Mouse (Mus musculus) embryonic facial prominence, embryonic 10.5 days (tissue): ENCODE measurements around the gene Uggt1. TPM values are rescaled to one million over a fixed set of nuclear protein-coding genes. Genes with fewer than 3 reads are reported as not detected.

Experiments used
- DNase-seq: peaks from one replicate; pipeline ENCODE4 v3.0.0-alpha.2; 2017; ENCODE audit warnings: low spot score
- H3K27ac ChIP-seq: fragments of 300-500 bp; sonication (generic); replicated peaks from 2 replicates; pipeline ENCODE4 v1.5.1; 2016; ENCODE audit warnings: mild to moderate bottlenecking
- H3K27me3 ChIP-seq: fragments of 300-500 bp; sonication (generic); replicated peaks from 2 replicates; pipeline ENCODE4 v1.6.1; 2016; ENCODE audit warnings: low read depth, mild to moderate bottlenecking; ENCODE audit not compliant: poor library complexity, severe bottlenecking
- H3K36me3 ChIP-seq: fragments of 300-500 bp; sonication (generic); replicated peaks from 2 replicates; pipeline ENCODE4 v1.6.1; 2016; ENCODE audit warnings: mild to moderate bottlenecking, moderate library complexity
- H3K4me1 ChIP-seq: fragments of 300-500 bp; sonication (generic); 2 replicates; pipeline ENCODE4 v1.6.1; 2016
- H3K4me3 ChIP-seq: fragments of 300-500 bp; sonication (generic); 2 replicates; pipeline ENCODE4 v1.5.1; 2016; ENCODE audit warnings: mild to moderate bottlenecking, moderate library complexity
- H3K9me3 ChIP-seq: fragments of 300-500 bp; sonication (generic); 2 replicates; pipeline ENCODE4 v1.6.1; 2016; ENCODE audit warnings: mild to moderate bottlenecking
- WGBS: fragments of 180-500 bp; shearing (Covaris S2); methylation state at CpG from one replicate; pipeline ENCODE4 v1.1.7; 2016; 5-methylcytosine and 5-hydroxymethylcytosine counted together
- polyA plus RNA-seq: library from polyadenylated mRNA; unstranded; fragments of >200 nt; fragmentation: Nextera tagmentation; extraction: Ambion mirVana; gene quantifications from 2 replicates; pipeline ENCODE4 v1.2.1, GENCODE M21; 2016

The Uggt1 gene
- polyA plus RNA-seq, 1 experiment from 2014 or later = 44.6 TPM

GRCm38 (mm10) chr1:36145050-36145449 is 99.5 kb downstream of the Uggt1 start:
- Histone ChIP-seq H3K27ac (no peak overlapping the region), H3K4me3 (no peak overlapping the region), H3K9me3 (no peaks in the 10 kb centered on the region), H3K27me3 (no peaks in the 10 kb centered on the region), H3K36me3 (peaks cover 97% of the 10 kb centered on the region), H3K4me1 (no peaks in the 10 kb centered on the region)
- WGBS = 38% methylated on average over 1 of the region's 1 CpGs
- DNase-seq = peak; percentile 18

DNA sequence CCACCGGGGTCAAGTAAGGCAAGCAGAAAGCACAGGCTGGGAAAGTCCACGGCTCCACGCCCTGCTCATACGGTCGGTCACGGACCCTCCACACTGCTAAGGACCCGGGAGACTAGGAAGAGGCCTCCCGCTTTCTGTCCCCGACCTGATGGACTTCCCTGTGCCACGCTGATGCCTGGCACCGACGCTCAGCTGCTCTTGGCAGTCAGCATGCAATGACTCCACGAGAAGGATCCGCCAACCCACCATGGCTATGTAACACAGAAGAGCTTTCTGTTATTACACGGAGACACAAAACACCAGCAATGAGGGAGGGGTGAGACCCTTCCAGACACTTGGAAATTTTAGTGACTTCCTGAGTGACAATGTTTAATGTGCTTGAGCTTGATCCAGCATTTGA is 104.2 kb downstream of the Uggt1 start:
- Histone ChIP-seq H3K9me3 (no peaks in the 10 kb centered on the region), H3K36me3 (peaks cover 54% of the 10 kb centered on the region), H3K4me3 (no peak overlapping the region), H3K27ac (no peak overlapping the region), H3K4me1 (no peaks in the 10 kb centered on the region), H3K27me3 (no peaks in the 10 kb centered on the region)
- DNase-seq = no peak
- 96% methylated on average over 15 of the region's 15 CpGs for WGBS

DNA sequence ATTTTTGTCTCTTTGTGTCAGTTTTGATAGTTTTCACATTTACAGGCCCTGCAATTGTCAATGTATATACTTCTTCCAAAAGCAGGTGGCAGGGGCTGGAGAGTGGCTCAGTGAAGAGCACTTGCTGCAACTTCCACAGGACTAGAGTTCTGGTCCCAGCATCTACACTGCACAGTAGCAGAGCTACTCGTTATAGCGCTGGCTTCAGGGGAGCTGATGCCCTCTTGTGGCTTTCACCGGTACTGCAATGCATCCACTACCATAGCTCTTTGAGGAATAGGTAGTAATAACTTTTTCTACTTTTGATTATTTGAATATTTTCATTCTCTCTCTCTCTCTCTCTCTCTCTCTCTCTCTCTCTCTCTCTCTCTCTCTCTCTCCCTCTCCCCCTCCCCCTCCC is 109.9 kb downstream of the Uggt1 start:
- 0% methylated on average over 3 of the region's 3 CpGs for WGBS
- peaks cover 2% of the 10 kb centered on the region for H3K36me3 ChIP-seq

DNA sequence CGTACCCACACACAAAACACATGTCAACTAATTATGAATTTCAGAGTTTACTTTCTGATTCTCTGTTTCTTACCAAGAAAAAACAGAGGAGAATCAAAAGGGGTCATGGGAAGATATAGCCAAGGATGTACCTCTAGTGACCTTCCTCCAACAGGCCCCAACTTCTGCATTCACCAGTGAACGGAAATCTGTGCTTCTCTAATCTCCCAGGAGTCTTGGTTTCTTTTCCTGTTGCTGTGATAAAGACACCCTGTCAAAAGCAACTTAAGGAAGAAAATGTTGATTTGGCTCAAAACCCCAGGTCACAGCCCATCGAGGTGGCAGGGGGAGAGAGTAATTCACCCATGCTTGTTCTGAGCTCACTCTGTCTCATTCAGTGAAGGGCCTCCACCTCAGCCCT is 110.9 kb downstream of the Uggt1 start:
- no peak overlapping the region for H3K27ac ChIP-seq
- 80% methylated on average over 3 of the region's 3 CpGs for WGBS
- H3K4me3 ChIP-seq = no peak overlapping the region
- H3K4me1 ChIP-seq = peaks cover 9% of the 10 kb centered on the region; the same call in 1 of the 2 replicates
- H3K36me3 ChIP-seq = no peaks in the 10 kb centered on the region
- DNase-seq = no peak
- no peaks in the 10 kb centered on the region for H3K9me3 ChIP-seq
- no peaks in the 10 kb centered on the region for H3K27me3 ChIP-seq

More for the DNA sequence above, 109.9 kb downstream of the Uggt1 start:
- H3K4me1 ChIP-seq = 0 out of 2 replicates have a peak, but pooled peaks cover 4% of the 10 kb centered on the region
- H3K27me3 ChIP-seq = no peaks in the 10 kb centered on the region
- H3K4me3 ChIP-seq = no peak overlapping the region
- DNase-seq = peak; percentile 79
- H3K27ac ChIP-seq = no peak overlapping the region
- no peaks in the 10 kb centered on the region for H3K9me3 ChIP-seq

DNA sequence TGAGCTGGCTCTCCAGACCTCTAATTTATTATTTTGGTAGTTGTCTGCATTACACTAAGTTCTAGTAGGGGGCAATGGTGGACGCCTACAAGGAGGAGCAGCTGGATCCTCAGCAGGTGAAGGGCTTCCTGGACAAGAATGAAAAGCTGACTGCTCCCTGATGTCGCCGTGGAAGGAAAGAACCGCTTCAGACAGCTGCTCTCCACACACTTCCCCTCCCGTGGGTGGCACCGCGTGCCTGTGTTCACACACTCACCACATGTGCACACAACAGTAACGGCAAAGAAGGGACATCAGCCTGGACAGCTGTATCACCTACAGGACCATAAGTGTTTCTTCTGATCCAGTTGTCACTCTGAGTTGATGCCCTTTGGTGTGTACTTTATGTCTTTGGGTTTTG is 111.5 kb downstream of the Uggt1 start:
- H3K9me3 ChIP-seq = no peaks in the 10 kb centered on the region
- H3K27ac ChIP-seq = no peak overlapping the region
- peaks cover 9% of the 10 kb centered on the region; the same call in 1 of the 2 replicates for H3K4me1 ChIP-seq
- H3K4me3 ChIP-seq = no peak overlapping the region
- H3K27me3 ChIP-seq = no peaks in the 10 kb centered on the region
- H3K36me3 ChIP-seq = no peaks in the 10 kb centered on the region
- WGBS = 80% methylated on average over 8 of the region's 8 CpGs
- no peak for DNase-seq

GRCm38 (mm10) chr1:36132211-36132610 is 112.3 kb downstream of the Uggt1 start:
- Histone ChIP-seq H3K27ac (no peak overlapping the region), H3K27me3 (no peaks in the 10 kb centered on the region), H3K4me3 (no peak overlapping the region), H3K4me1 (peaks cover 9% of the 10 kb centered on the region; the same call in 1 of the 2 replicates), H3K9me3 (no peaks in the 10 kb centered on the region), H3K36me3 (no peaks in the 10 kb centered on the region)
- WGBS = 76% methylated on average over 4 of the region's 4 CpGs
- no peak for DNase-seq

- Histone ChIP-seq H3K27me3 (no peaks in the 10 kb centered on the region), H3K9me3 (no peaks in the 10 kb centered on the region), H3K4me3 (no peak overlapping the region), H3K36me3 (no peaks in the 10 kb centered on the region), H3K27ac (no peak overlapping the region), H3K4me1 (peaks cover 9% of the 10 kb centered on the region; the same call in 1 of the 2 replicates)
- WGBS = 72% methylated on average over 8 of the region's 8 CpGs
- no peak for DNase-seq
Observed at GRCm38 (mm10) chr1:36131766-36132165, 112.8 kb downstream of the Uggt1 start.

DNA sequence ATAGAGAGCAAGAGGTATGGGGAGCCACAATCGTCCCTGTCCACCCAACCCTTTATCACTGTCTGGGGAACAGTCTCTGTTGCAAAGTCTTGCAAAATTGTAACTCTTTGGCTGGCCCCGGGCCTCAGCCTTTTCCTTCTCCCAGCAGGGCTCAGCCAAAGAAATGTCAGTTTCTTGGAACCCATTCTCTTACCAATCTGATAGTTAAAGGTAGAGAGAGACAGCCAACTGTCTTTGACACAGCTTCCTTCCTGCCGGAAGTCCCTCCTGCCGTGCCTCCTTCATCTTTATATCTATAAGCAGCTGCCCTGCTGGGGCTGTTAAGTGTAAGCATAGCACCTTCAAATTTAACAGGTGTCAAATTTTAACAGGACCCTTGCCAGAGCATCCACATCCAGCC is 113.4 kb downstream of the Uggt1 start:
- 67% methylated on average over 4 of the region's 4 CpGs for WGBS
- Histone ChIP-seq H3K4me1 (peaks cover 9% of the 10 kb centered on the region; the same call in 1 of the 2 replicates), H3K27ac (no peak overlapping the region), H3K9me3 (no peaks in the 10 kb centered on the region), H3K4me3 (no peak overlapping the region), H3K27me3 (no peaks in the 10 kb centered on the region), H3K36me3 (no peaks in the 10 kb centered on the region)
- DNase-seq = no peak

DNA sequence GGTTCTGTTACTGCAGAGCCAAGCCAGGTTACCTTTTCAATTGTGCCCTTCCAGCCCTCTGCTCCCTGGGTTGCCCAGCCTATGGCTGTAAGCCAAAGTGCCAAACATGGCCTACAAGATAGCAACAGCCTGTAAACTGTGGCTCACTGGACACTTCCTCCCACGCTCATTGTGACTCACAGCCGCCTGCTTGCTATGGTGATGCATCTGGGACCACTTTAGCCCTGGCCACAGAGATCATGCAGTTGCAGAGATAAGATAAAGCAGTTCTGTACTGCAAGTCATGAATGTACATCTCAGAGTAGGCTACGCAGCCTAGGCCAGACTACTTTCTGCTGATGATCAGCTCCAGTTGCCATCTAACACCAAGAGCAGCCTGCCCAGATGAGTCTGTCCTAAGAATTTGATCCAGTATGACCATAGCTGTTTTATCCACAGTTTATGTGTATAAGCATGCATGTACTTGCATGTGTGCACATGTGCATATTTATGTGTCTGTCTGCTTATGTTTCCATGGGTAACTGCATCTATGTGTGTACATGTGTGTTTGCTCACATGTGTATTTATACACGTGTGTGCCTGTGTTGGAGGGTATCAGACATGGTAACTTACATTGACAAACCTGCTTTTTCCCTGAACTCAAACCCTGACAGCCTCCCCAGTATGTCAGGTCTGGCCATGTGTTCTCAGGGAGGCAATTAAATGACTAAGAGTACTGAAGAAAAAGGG is 114.0 kb downstream of the Uggt1 start:
- Histone ChIP-seq H3K36me3 (no peaks in the 10 kb centered on the region), H3K4me3 (no peak overlapping the region), H3K27ac (no peak overlapping the region), H3K27me3 (no peaks in the 10 kb centered on the region), H3K9me3 (no peaks in the 10 kb centered on the region), H3K4me1 (peaks cover 9% of the 10 kb centered on the region; the same call in 1 of the 2 replicates)
- WGBS = 87% methylated on average over 4 of the region's 4 CpGs
- DNase-seq = no peak

DNA sequence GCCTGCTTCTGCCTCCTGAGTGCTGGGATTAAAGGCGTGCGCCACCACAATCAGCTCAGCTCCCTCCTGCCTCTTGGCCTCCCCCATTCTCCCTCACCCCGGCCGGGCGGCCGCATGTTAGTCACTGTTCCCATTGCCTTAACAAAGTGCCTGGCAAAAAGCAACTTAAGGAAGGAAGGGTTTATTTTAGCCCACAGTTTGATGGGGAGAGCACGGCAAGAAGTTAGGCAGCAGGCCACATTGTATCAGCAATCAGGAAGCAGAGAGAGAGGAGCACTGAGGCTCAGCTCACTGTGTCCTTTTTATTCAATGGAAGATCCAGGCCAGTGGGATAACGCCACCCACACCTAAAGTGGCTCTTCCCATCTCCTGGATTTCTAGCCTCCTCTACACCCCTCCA is 114.6 kb downstream of the Uggt1 start:
- WGBS = 91% methylated on average over 8 of the region's 8 CpGs
- H3K4me3 ChIP-seq = no peak overlapping the region
- no peaks in the 10 kb centered on the region for H3K36me3 ChIP-seq
- no peaks in the 10 kb centered on the region for H3K9me3 ChIP-seq
- H3K27ac ChIP-seq = no peak overlapping the region
- peaks cover 9% of the 10 kb centered on the region; the same call in 1 of the 2 replicates for H3K4me1 ChIP-seq
- DNase-seq = no peak
- no peaks in the 10 kb centered on the region for H3K27me3 ChIP-seq

GRCm38 (mm10) chr1:36129126-36129525 is 115.4 kb downstream of the Uggt1 start:
- WGBS = 72% methylated on average over 4 of the region's 4 CpGs
- H3K27ac ChIP-seq = no peak overlapping the region

GRCm38 (mm10) chr1:36125076-36125475 is 119.4 kb downstream of the Uggt1 start:
- DNase-seq = no peak
- Histone ChIP-seq H3K4me3 (no peak overlapping the region), H3K9me3 (peaks cover 4% of the 10 kb centered on the region), H3K27me3 (no peaks in the 10 kb centered on the region), H3K4me1 (peaks cover 5% of the 10 kb centered on the region; the same call in 1 of the 2 replicates), H3K36me3 (no peaks in the 10 kb centered on the region), H3K27ac (no peak overlapping the region)
- 80% methylated on average over 7 of the region's 7 CpGs for WGBS

More at GRCm38 (mm10) chr1:36129126-36129525, 115.4 kb downstream of the Uggt1 start:
- Histone ChIP-seq H3K9me3 (peaks cover 4% of the 10 kb centered on the region), H3K27me3 (no peaks in the 10 kb centered on the region), H3K4me1 (peaks cover 9% of the 10 kb centered on the region; the same call in 1 of the 2 replicates), H3K36me3 (no peaks in the 10 kb centered on the region), H3K4me3 (no peak overlapping the region)
- no peak for DNase-seq

DNA sequence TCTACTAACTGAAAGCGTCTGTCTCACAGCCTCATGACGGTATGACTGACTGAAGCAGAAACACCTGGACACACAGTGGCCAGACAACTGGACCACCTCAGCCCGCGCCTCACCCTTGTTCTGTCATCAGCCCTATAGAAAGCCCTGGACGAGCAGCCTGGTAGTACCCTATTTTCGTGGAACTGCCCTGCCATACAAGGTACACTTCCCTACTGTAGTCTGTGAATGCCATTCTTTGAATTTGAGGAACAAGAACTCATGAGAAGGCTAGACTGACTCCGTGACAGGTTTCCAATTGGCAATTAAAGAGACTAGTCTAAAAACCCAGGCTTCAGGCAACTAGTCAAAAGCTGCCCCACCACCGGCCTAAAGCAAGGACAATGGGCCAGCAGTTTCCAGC is 123.3 kb downstream of the Uggt1 start:
- 85% methylated on average over 8 of the region's 8 CpGs for WGBS

More for the DNA sequence above, 123.3 kb downstream of the Uggt1 start:
- Histone ChIP-seq H3K27me3 (no peaks in the 10 kb centered on the region), H3K27ac (no peak overlapping the region), H3K4me1 (no peaks in the 10 kb centered on the region), H3K9me3 (peaks cover 4% of the 10 kb centered on the region), H3K36me3 (no peaks in the 10 kb centered on the region), H3K4me3 (no peak overlapping the region)
- DNase-seq = no peak
